Mouse (Mus musculus): ENCODE results near the gene Smarcc2. TPM values are rescaled to one million over a fixed set of nuclear protein-coding genes. Genes with fewer than 3 reads are reported as not detected.

The Smarcc2 gene
- polyA plus RNA-seq, 1 experiment from 2014 or later, result 57.5 TPM

DNA sequence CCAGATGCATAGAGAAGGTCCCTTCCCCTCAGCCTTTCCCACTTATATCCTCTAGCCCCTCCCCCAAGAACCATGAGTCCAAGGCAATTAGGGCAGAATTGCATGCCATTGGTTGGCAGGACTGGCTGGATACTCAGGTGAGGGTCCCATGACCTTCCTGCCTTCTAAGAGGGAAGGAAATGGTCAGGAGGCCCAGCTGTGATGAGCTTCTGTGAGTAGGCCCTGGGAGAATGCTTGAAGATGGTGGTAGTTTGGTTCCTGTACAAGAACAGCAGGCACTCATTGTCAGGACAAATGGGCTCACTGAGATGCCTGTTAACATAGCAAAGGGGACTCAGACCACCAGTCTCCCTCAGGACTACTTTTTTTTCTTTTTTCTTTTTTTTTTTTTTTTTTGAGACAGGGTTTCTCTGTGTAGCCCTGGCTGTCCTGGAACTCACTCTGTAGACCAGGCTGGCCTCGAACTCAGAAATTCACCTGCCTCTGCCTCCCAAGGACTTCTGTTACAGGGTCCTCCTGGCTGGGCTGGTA is 79.4 kb downstream of the Smarcc2 start:
- Histone ChIP-seq H3K27ac (ENCODE audit: low read length) (no peak overlapping the region), H3K36me3 (ENCODE audit: control insufficient read depth, insufficient read depth) (peaks cover 7% of the 10 kb centered on the region; the same call in 1 of the 2 replicates), H3K27me3 (ENCODE audit: control insufficient read depth, insufficient read depth, low read length) (no peaks in the 10 kb centered on the region), H3K9me3 (replicated peaks; ENCODE audit: control insufficient read depth, low read length) (no peaks in the 10 kb centered on the region), H3K4me2 (ENCODE audit: low read depth, low read length) (no peak overlapping the region), H3K4me3 (ENCODE audit: low read length) (no peak overlapping the region), H3K9ac (ENCODE audit: low read length) (no peak overlapping the region), H3K4me1 (ENCODE audit: control insufficient read depth, insufficient read depth, low read length) (peaks cover 4% of the 10 kb centered on the region; the same call in 1 of the 2 replicates)
- WGBS, result 92% methylated on average over 1 of the region's 1 CpGs
- no peak for ATAC-seq (replicated peaks; ENCODE audit: extremely low read depth, insufficient read depth, low FRiP score)

Small RNAs within 50 kb of the gene (microRNA-seq; reads per million reads assigned to microRNA genes)
- not detected for gene Mir6916
- 0.59 reads per million for gene Mir8105

Other genes with a start within 250 kb of the Smarcc2 start
- gene Spryd4, start 247.4 kb upstream of the Smarcc2 start, polyA plus RNA-seq (2015; fragmentation: Nextera tagmentation; extraction: Ambion mirVana), result 45.1 and 46.1 TPM in 2 replicates
- not detected in 2 replicates for gene Mip, start 233.4 kb upstream of the Smarcc2 start, polyA plus RNA-seq (2015; fragmentation: Nextera tagmentation; extraction: Ambion mirVana)
- 29.6 and 30.4 TPM in 2 replicates for gene Timeless, start 227.2 kb upstream of the Smarcc2 start, polyA plus RNA-seq (2015; fragmentation: Nextera tagmentation; extraction: Ambion mirVana)
- gene Apon, start 205.2 kb upstream of the Smarcc2 start, polyA plus RNA-seq (2015; fragmentation: Nextera tagmentation; extraction: Ambion mirVana), result 0.17 TPM in 1 of 2 replicates, not detected in the other
- gene Apof, start 190.6 kb upstream of the Smarcc2 start, polyA plus RNA-seq (2015; fragmentation: Nextera tagmentation; extraction: Ambion mirVana), result 0.15 and 0.26 TPM in 2 replicates
- gene Stat2, start 188.7 kb upstream of the Smarcc2 start, polyA plus RNA-seq (2015; fragmentation: Nextera tagmentation; extraction: Ambion mirVana), result 11.3 and 11.8 TPM in 2 replicates
- 4.3 and 6.0 TPM in 2 replicates for gene Il23a, start 160.5 kb upstream of the Smarcc2 start, polyA plus RNA-seq (2015; fragmentation: Nextera tagmentation; extraction: Ambion mirVana)
- gene Pan2, start 155.9 kb upstream of the Smarcc2 start, polyA plus RNA-seq (2015; fragmentation: Nextera tagmentation; extraction: Ambion mirVana), result 26.1 and 28.1 TPM in 2 replicates
- 184 and 195 TPM in 2 replicates for gene Cnpy2, start 136.8 kb upstream of the Smarcc2 start, polyA plus RNA-seq (2015; fragmentation: Nextera tagmentation; extraction: Ambion mirVana)
- gene Cs, start 121.5 kb upstream of the Smarcc2 start, polyA plus RNA-seq (2015; fragmentation: Nextera tagmentation; extraction: Ambion mirVana), result 567 and 572 TPM in 2 replicates
- 13.4 and 19.4 TPM in 2 replicates for gene Coq10a, start 90.3 kb upstream of the Smarcc2 start, polyA plus RNA-seq (2015; fragmentation: Nextera tagmentation; extraction: Ambion mirVana)
- 8.1 and 8.5 TPM in 2 replicates for gene Ankrd52, start 82.1 kb upstream of the Smarcc2 start, polyA plus RNA-seq (2015; fragmentation: Nextera tagmentation; extraction: Ambion mirVana)
- gene Slc39a5, start 58.0 kb upstream of the Smarcc2 start, polyA plus RNA-seq (2015; fragmentation: Nextera tagmentation; extraction: Ambion mirVana), result 0.41 TPM in 1 of 2 replicates, not detected in the other
- 55.9 and 60.4 TPM in 2 replicates for gene Nabp2, start 47.8 kb upstream of the Smarcc2 start, polyA plus RNA-seq (2015; fragmentation: Nextera tagmentation; extraction: Ambion mirVana)
- gene Rnf41, start 47.6 kb upstream of the Smarcc2 start, polyA plus RNA-seq (2015; fragmentation: Nextera tagmentation; extraction: Ambion mirVana), result 29.9 and 31.7 TPM in 2 replicates
- gene Myl6, start 34.9 kb downstream of the Smarcc2 start, polyA plus RNA-seq (2015; fragmentation: Nextera tagmentation; extraction: Ambion mirVana), result 945 and 1,125 TPM in 2 replicates
- gene Myl6b, start 39.4 kb downstream of the Smarcc2 start, polyA plus RNA-seq (2015; fragmentation: Nextera tagmentation; extraction: Ambion mirVana), result 4.2 and 4.4 TPM in 2 replicates
- 22.5 and 25.7 TPM in 2 replicates for gene Esyt1, start 66.6 kb downstream of the Smarcc2 start, polyA plus RNA-seq (2015; fragmentation: Nextera tagmentation; extraction: Ambion mirVana)
- 8.4 and 9.5 TPM in 2 replicates for gene Zc3h10, start 88.5 kb downstream of the Smarcc2 start, polyA plus RNA-seq (2015; fragmentation: Nextera tagmentation; extraction: Ambion mirVana)
- 1,776 and 2,205 TPM in 2 replicates for gene Rpl41, start 90.1 kb downstream of the Smarcc2 start, polyA plus RNA-seq (2015; fragmentation: Nextera tagmentation; extraction: Ambion mirVana)
- 125 and 150 TPM in 2 replicates for gene Pa2g4, start 106.7 kb downstream of the Smarcc2 start, polyA plus RNA-seq (2015; fragmentation: Nextera tagmentation; extraction: Ambion mirVana)
- 3.9 and 5.4 TPM in 2 replicates for gene Erbb3, start 130.4 kb downstream of the Smarcc2 start, polyA plus RNA-seq (2015; fragmentation: Nextera tagmentation; extraction: Ambion mirVana)
- 316 and 332 TPM in 2 replicates for gene Rps26, start 167.5 kb downstream of the Smarcc2 start, polyA plus RNA-seq (2015; fragmentation: Nextera tagmentation; extraction: Ambion mirVana)
- 1.1 and 1.5 TPM in 2 replicates for gene Ikzf4, start 186.7 kb downstream of the Smarcc2 start, polyA plus RNA-seq (2015; fragmentation: Nextera tagmentation; extraction: Ambion mirVana)
- 15.0 and 15.3 TPM in 2 replicates for gene Suox, start 214.8 kb downstream of the Smarcc2 start, polyA plus RNA-seq (2015; fragmentation: Nextera tagmentation; extraction: Ambion mirVana)
- gene Rab5b, start 237.0 kb downstream of the Smarcc2 start, polyA plus RNA-seq (2015; fragmentation: Nextera tagmentation; extraction: Ambion mirVana), result 69.8 and 73.5 TPM in 2 replicates
- gene Pmel, start 244.9 kb downstream of the Smarcc2 start, polyA plus RNA-seq (2015; fragmentation: Nextera tagmentation; extraction: Ambion mirVana), result 1.7 and 2.8 TPM in 2 replicates
- gene Cdk2, start 245.8 kb downstream of the Smarcc2 start, polyA plus RNA-seq (2015; fragmentation: Nextera tagmentation; extraction: Ambion mirVana), result 90.7 and 93.6 TPM in 2 replicates

Data from heart, embryonic 16.5 days (tissue).